Mouse (Mus musculus): Measurements from ENCODE around the gene Rnase1. TPM values are rescaled to one million over a fixed set of nuclear protein-coding genes. Genes with fewer than 3 reads are reported as not detected.

The Rnase1 gene
- polyA plus RNA-seq (2015; fragmentation: Nextera tagmentation; extraction: Ambion mirVana), result 9.1 and 26.1 TPM in 2 replicates

GRCm38 (mm10) chr14:51146685-51147084 lies at the start of gene Rnase1:
Gene Rnase1 (minus strand): TSS chr14:51146785.

GRCm38 (mm10) chr14:51161976-51162375 lies 15.4 kb upstream of the Rnase1 start, which contains the start of gene Rnase2b:
Gene Rnase2b (plus strand): TSS chr14:51162260.

GRCm38 (mm10) chr14:51113916-51114560 lies 32.5 kb downstream of the Rnase1 start, which contains the start of gene Eddm3b:
Gene Eddm3b (plus strand): TSS chr14:51114426.

Other genes starting within 250 kb of the Rnase1 start
- 0.16 and 0.24 TPM in 2 replicates for gene Klhl33, start 249.3 kb downstream of the Rnase1 start, polyA plus RNA-seq (2015; fragmentation: Nextera tagmentation; extraction: Ambion mirVana)
- gene Osgep, start 221.9 kb downstream of the Rnase1 start, polyA plus RNA-seq (2015; fragmentation: Nextera tagmentation; extraction: Ambion mirVana), result 73.5 and 76.4 TPM in 2 replicates
- 94.3 and 96.1 TPM in 2 replicates for gene Apex1, start 221.8 kb downstream of the Rnase1 start, polyA plus RNA-seq (2015; fragmentation: Nextera tagmentation; extraction: Ambion mirVana)
- 25.7 and 27.4 TPM in 2 replicates for gene Pip4p1, start 215.9 kb downstream of the Rnase1 start, polyA plus RNA-seq (2015; fragmentation: Nextera tagmentation; extraction: Ambion mirVana)
- gene Pnp, start 215.7 kb downstream of the Rnase1 start, polyA plus RNA-seq (2015; fragmentation: Nextera tagmentation; extraction: Ambion mirVana), result 129 and 140 TPM in 2 replicates
- gene Gm49342, start 202.3 kb downstream of the Rnase1 start, polyA plus RNA-seq (2015; fragmentation: Nextera tagmentation; extraction: Ambion mirVana), result not detected in 2 replicates
- gene Pnp2, start 190.8 kb downstream of the Rnase1 start, polyA plus RNA-seq (2015; fragmentation: Nextera tagmentation; extraction: Ambion mirVana), result 21.4 and 25.9 TPM in 2 replicates
- gene Rnase10, start 139.0 kb downstream of the Rnase1 start, polyA plus RNA-seq (2015; fragmentation: Nextera tagmentation; extraction: Ambion mirVana), result 0.07 and 0.11 TPM in 2 replicates
- not detected in 2 replicates for gene Rnase9, start 104.9 kb downstream of the Rnase1 start, polyA plus RNA-seq (2015; fragmentation: Nextera tagmentation; extraction: Ambion mirVana)
- not detected in 2 replicates for gene Rnase11, start 96.6 kb downstream of the Rnase1 start, polyA plus RNA-seq (2015; fragmentation: Nextera tagmentation; extraction: Ambion mirVana)
- 4.3 and 5.3 TPM in 2 replicates for gene Rnase12, start 89.1 kb downstream of the Rnase1 start, polyA plus RNA-seq (2015; fragmentation: Nextera tagmentation; extraction: Ambion mirVana)
- not detected in 2 replicates for gene Olfr750, start 72.3 kb downstream of the Rnase1 start, polyA plus RNA-seq (2015; fragmentation: Nextera tagmentation; extraction: Ambion mirVana)
- 24.0 and 29.5 TPM in 2 replicates for gene Rnase4, start 55.7 kb downstream of the Rnase1 start, polyA plus RNA-seq (2015; fragmentation: Nextera tagmentation; extraction: Ambion mirVana)
- gene Ang, start 55.6 kb downstream of the Rnase1 start, polyA plus RNA-seq (2015; fragmentation: Nextera tagmentation; extraction: Ambion mirVana), result 3.8 and 4.9 TPM in 2 replicates
- not detected in 2 replicates for gene Eddm3b, start 32.4 kb downstream of the Rnase1 start, polyA plus RNA-seq (2015; fragmentation: Nextera tagmentation; extraction: Ambion mirVana)
- 17.2 and 18.7 TPM in 2 replicates for gene Rnase6, start 22.9 kb downstream of the Rnase1 start, polyA plus RNA-seq (2015; fragmentation: Nextera tagmentation; extraction: Ambion mirVana)
- gene Rnase2b, start 15.5 kb upstream of the Rnase1 start, polyA plus RNA-seq (2015; fragmentation: Nextera tagmentation; extraction: Ambion mirVana), result not detected in 2 replicates
- gene Ang2, start 52.4 kb upstream of the Rnase1 start, polyA plus RNA-seq (2015; fragmentation: Nextera tagmentation; extraction: Ambion mirVana), result not detected in 2 replicates
- gene Ear14, start 56.6 kb upstream of the Rnase1 start, polyA plus RNA-seq (2015; fragmentation: Nextera tagmentation; extraction: Ambion mirVana), result not detected in 2 replicates
- not detected in 2 replicates for gene Rnase2a, start 109.3 kb upstream of the Rnase1 start, polyA plus RNA-seq (2015; fragmentation: Nextera tagmentation; extraction: Ambion mirVana)
- not detected in 2 replicates for gene Gm7247, start 215.0 kb upstream of the Rnase1 start, polyA plus RNA-seq (2015; fragmentation: Nextera tagmentation; extraction: Ambion mirVana)